Mouse (Mus musculus): ENCODE data around the gene Ankrd6.
"Not testable (repeated sequence)": the region's sequence is repeated elsewhere in the genome, so short reads cannot be mapped to it uniquely, and the experiment has no call there.

Ankrd6 gene

GRCm38 (mm10) chr4:32950356-32951034 is at the start of gene Ankrd6:
Gene Ankrd6 (minus strand): TSS chr4:32950841.
- CTCF ChIA-PET: interaction anchor here (0.5 to 0.9 kb wide), 2 partner anchors 12 to 169 kb away, joined by 3 read pairs; no protein-coding TSS in a partner anchor

- CTCF ChIA-PET: interaction anchor here (0.5 kb wide), 1 partner anchor 31 kb away, joined by 3 read pairs; no protein-coding TSS in a partner anchor
Measured at GRCm38 (mm10) chr4:32998996-32999395, 48.4 kb upstream of the Ankrd6 start.

- CTCF ChIA-PET: no interaction called here
Measured at GRCm38 (mm10) chr4:32997571-32997970, 46.9 kb upstream of the Ankrd6 start.

GRCm38 (mm10) chr4:32996083-32996482 is 45.4 kb upstream of the Ankrd6 start:
- CTCF ChIA-PET: interaction anchor here (0.5 to 1.2 kb wide), 3 partner anchors 13 to 1664 kb away, joined by 3 to 6 read pairs (median 3); partner anchors contain the start of gene Rragd

- CTCF ChIA-PET: no interaction called here
Measured at GRCm38 (mm10) chr4:32994168-32994567, 43.5 kb upstream of the Ankrd6 start.

- CTCF ChIA-PET: interaction anchor here (0.7 kb wide), 1 partner anchor 90 kb away, joined by 5 read pairs; no protein-coding TSS in a partner anchor
Measured at GRCm38 (mm10) chr4:32989346-32989745, 38.7 kb upstream of the Ankrd6 start.

GRCm38 (mm10) chr4:32987006-32987405 is 36.4 kb upstream of the Ankrd6 start:
- CTCF ChIA-PET: interaction anchor here (0.7 kb wide), 1 partner anchor 298 kb away, joined by 10 read pairs; no protein-coding TSS in a partner anchor

- CTCF ChIA-PET: no interaction called here
Measured at GRCm38 (mm10) chr4:32985684-32986083, 35.0 kb upstream of the Ankrd6 start.

GRCm38 (mm10) chr4:32984801-32985675 is 34.4 kb upstream of the Ankrd6 start:
- CTCF ChIA-PET: no interaction called here

- CTCF ChIA-PET: no interaction called here
Measured at GRCm38 (mm10) chr4:32984242-32984641, 33.6 kb upstream of the Ankrd6 start.

GRCm38 (mm10) chr4:32983176-32984155 is 32.8 kb upstream of the Ankrd6 start:
- CTCF ChIA-PET: interaction anchor here (1.0 kb wide), 1 partner anchor 12 kb away, joined by 3 read pairs; no protein-coding TSS in a partner anchor

GRCm38 (mm10) chr4:32982716-32983175 is 32.1 kb upstream of the Ankrd6 start, which contains the start of gene Rragd:
Gene Rragd (plus strand): TSS chr4:32983037.
- CTCF ChIA-PET: interaction anchor here (1.0 kb wide), 1 partner anchor 13 kb away, joined by 3 read pairs; no protein-coding TSS in a partner anchor

GRCm38 (mm10) chr4:32982041-32982715 is 31.5 kb upstream of the Ankrd6 start:
- CTCF ChIA-PET: interaction anchor here (0.6 to 0.7 kb wide), 2 partner anchors 332 to 920 kb away, joined by 4 to 5 read pairs; no protein-coding TSS in a partner anchor

- CTCF ChIA-PET: interaction anchor here (0.6 to 0.7 kb wide), 2 partner anchors 333 to 920 kb away, joined by 4 to 5 read pairs; no protein-coding TSS in a partner anchor
Measured at GRCm38 (mm10) chr4:32981617-32982016, 31.0 kb upstream of the Ankrd6 start.

GRCm38 (mm10) chr4:32980061-32980460 is 29.4 kb upstream of the Ankrd6 start:
- CTCF ChIA-PET: no interaction called here

GRCm38 (mm10) chr4:32977331-32977730 is 26.7 kb upstream of the Ankrd6 start:
- CTCF ChIA-PET: no interaction called here

GRCm38 (mm10) chr4:32964619-32965018 is 14.0 kb upstream of the Ankrd6 start:
- CTCF ChIA-PET: not testable (repeated sequence)

GRCm38 (mm10) chr4:32961394-32961793 is 10.8 kb upstream of the Ankrd6 start:
- CTCF ChIA-PET: interaction anchor here (0.7 kb wide), 1 partner anchor 755 kb away, joined by 4 read pairs; no protein-coding TSS in a partner anchor

GRCm38 (mm10) chr4:32956423-32956822 is 5.8 kb upstream of the Ankrd6 start:
- CTCF ChIA-PET: interaction anchor here (0.6 to 0.7 kb wide), 2 partner anchors 17 to 436 kb away, joined by 3 to 5 read pairs; no protein-coding TSS in a partner anchor

- CTCF ChIA-PET: interaction anchor here (0.6 kb wide), 2 partner anchors 34 to 192 kb away, joined by 3 to 4 read pairs; no protein-coding TSS in a partner anchor
Measured at GRCm38 (mm10) chr4:32952681-32953080, 2.0 kb upstream of the Ankrd6 start.

Data from spleen, embryonic (tissue).